Mouse (Mus musculus): ENCODE measurements at regions not wholly inside any gene's neighbourhood (a gene's known extent, or its start where the extent isn't known, plus 50 kb on each side); places are given as distances from the start of the nearest gene placed in this dataset.
A peak's percentile ranks its signal among the peaks of the same experiment; 100 is the strongest.

DNA sequence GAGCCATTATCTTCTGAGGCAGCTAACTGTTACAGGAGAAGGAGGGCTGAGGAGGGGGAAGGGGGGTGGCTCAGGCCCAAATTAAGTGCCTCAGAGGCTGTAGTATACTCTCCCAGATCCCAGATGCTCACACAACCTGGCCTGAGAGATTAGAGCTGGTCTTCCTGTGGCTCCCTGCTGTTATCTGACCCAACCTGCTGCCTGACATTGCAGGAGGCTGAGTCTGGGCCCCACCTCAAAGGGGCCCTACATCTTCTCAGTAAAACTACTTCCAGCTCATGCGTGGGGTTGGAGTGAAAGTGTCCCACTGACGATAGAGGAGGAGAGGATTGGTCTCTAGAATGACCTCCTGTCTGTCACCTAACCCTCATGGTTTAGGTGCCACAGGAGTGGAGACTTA lies 64.0 kb upstream of the Lmo2 start:
- DNase-seq: no peak

DNA sequence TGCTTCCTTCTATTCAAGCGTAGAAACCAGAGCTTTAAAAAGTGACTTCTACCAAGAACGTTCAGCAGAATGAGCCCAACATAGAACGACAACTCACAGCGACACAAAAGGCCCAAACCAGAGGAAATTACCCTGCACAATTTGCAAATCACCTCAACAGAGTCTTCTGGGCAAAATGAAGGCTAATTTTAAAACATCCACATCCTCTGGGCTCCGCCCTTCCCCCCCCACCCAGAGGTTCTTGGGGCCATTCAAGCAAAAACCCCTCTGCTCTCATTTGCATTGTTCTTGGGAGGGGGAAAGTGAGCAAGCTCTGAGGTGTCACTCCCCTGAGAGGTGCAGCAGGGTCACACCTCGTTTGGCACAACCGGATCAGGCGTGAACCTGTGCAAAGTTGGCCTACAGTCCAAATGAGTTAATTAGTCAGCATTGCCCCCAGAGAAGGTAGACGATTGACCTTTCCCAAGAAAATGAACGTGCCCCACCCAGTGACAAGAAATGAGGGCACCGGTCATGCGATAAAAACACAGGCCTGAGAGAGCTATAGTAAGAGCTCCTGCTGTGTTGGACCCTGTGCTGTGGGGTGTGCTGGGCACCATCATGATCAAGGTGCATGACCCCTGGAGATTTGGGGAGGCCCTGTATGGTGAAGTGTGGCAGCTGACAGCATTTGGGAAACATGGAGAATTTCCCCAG lies 62.7 kb upstream of the Lmo2 start:
- DNase-seq: peak in 1 of 2 experiments; percentile 19

DNA sequence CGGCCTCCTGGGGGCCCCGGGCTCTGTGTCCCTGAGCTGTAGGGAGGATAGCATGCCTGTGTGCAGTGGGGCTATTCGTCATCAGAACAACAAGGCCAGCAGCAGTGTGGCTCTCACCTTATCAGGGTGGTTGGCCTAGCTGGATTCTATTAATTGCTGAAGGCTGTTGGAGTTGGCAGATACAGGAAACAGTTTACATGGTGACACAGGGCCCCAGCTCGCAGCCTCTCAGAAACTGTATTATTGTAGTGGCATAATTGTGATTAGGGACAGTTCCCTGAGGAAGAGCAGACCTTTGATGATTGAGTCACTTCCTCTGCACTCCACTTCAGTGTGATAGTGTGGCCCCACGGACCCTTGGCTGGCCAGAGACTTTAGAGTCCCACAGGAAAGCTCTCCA lies 61.6 kb upstream of the Lmo2 start:
- no peak for DNase-seq

DNA sequence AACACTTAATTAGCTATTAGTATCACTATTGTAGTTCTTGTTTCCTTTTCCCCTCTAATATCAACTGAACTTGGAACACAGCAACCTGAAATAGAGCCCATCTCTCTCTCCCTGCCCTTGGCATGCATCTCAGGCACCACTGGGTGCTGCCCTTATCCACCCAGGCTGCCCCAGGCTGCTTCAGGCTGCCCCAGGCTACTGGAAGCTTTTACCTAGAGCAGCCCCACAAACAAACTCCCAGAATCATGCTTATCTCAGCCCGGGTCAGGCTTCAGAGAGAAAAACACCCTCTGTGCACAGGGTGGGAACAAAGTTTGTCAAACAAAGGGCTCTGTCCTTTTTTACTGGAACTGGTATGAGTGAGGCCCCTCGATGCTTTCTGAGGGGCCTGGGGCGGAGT lies 61.0 kb upstream of the Lmo2 start:
- no peak for DNase-seq

DNA sequence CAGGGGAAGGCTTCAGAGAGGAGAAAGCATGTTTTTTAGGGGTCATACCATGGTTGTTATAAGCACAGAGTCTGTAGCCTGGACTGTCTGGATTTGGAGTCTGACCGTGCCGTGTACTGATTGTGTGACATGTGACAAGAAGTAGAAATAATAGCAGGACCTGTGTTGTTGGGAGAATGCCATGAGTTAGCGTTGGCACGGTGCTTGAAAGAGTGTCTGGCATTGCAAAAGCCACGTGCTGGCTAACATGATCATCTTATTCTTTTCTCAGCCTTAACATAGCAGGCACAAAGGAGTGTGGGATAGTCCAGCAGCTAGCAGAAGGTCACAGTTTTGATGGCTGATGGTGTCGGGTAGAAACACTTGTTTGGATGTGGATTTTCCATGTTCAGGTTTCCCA lies 58.1 kb upstream of the Lmo2 start:
- no peak for DNase-seq

DNA sequence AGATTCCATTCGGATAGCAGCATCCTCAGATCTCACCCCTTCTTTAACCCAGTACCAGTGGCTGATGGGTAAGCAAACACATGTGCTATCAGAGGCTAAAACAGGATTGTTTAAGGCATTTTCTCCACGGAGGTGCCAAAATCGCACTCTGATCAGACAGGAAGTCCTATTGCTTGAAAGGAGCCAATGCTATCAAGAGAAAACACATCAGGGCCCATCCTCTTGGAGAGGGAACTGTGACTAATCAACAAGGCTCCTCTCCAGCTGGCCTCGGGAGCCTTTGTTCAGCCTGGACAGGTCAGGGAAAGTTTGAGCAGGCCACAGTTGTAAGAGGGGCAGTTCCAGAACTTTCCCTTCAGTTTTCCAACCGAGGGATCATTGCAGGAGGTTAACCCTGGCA lies 57.4 kb upstream of the Lmo2 start:
- DNase-seq: no peak

DNA sequence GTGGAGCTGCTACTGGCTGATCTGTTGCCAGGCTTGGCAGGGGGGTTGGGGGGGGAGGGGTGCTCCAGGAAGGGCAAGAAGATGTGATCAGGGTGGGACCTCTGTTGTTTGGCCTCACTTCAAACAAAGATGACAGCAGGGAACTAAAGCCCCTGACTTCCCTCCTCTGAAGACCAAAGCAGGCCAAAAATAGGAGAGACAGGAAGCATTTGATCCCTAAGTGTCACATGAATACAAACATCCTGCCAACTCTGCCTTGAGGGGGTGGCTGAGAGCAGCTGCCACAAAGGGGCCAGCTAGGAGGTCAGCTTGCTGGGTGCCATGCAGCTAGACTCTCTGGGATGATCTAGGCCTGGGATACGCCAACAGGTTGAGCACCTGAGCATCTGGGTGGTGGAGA lies 56.3 kb upstream of the Lmo2 start:
- no peak for DNase-seq

DNA sequence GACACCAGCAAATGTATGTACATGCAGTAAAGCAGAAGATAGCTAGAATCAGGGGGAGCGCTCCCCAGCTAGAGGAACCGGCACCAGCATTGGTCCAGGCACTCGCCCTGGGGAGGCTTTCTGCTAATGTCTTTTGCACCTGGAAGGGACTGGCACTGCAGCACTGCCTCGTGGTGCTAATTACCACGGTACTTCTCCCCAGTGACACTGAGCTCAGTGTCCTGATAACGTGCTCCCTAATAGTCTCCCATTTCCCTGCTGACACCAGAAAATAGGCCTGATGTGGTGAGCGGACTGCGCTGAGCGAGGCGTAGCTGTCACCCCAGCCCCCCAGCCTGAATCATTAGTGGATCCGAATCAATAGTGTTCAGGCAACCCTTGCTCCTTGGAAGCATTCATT lies 55.0 kb upstream of the Lmo2 start:
- DNase-seq: no peak

DNA sequence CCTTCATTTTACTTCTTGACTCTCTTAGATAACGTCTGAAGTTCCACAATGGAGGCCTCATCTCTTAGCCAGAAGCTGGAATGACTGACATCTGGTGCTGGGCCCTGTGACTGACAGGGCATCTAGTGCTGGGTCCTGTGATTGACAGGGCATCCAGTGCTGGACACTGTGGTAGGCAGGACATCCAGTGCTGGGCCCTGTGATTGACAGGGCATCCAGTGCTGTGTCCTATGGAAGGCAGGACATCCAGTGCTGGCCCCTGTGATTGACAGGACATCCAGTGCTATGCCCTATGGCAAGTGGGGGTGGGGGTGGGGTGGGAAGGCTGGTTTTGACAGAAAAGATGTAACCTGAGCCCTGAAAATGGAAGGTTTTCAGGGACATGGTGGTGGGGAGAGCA lies 52.1 kb upstream of the Lmo2 start:
- no peak for DNase-seq

DNA sequence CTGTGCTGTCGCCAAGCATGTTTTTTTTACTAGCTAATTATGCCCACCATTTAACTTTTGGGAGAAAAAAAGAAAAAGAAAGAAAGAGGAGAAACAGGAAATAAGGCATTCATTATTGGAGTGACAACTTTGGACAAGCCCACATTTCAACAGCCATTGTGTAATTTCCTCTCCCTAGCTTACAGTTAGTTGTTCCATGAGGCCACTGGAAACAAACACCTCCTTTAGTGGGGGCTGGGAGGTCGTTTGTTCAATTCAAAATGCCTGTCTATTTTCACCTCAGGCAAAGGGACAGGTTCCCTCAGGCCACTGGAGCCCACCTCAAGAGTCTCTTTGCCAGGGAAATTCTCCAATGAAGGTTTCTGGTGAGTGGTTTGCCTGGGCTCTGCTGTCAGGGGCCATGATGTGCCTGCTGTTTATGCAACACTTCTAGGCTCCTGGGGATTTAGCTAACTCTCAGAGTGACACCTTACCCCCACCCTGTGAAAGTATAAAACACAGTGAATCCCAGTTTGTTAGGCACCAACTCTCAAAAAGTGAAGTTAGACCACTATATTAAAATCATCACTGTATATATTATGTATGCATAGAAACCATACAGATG lies 51.1 kb upstream of the Lmo2 start:
- no peak for DNase-seq
